Mouse (Mus musculus): Measurements from ENCODE around the gene Uvrag. TPM values are rescaled to one million over a fixed set of nuclear protein-coding genes. Genes with fewer than 3 reads are reported as not detected.

Gene Uvrag
- total RNA-seq, 2 experiments from 2014 or later = 6.6 to 8.5 TPM

DNA sequence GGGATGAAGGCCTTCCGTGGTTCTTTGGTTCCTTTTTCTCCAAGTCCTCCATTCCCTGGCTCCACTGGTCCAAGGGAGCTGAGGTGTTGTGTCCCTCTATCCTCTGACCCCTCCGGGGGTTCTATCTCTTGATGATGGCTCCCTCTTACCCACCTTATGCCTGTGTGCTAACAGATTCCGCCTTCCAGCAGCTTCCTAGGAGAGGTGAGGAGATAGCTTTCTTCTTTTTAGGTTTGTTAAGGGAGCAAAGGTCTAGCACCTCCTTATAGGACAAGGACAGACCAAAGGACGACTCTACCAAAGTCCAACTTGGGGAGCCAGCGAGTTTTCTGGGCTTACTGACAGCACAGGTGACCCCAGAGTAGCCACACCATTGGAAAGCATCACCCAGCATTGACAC, 181.7 kb downstream of the Uvrag start:
- ATAC-seq (replicated peaks; ENCODE audit: low FRiP score, poor library complexity, severe bottlenecking) = no peak

GRCm38 (mm10) chr7:98958172-98958571, 182.8 kb downstream of the Uvrag start:
- no peak for ATAC-seq (replicated peaks; ENCODE audit: low FRiP score, poor library complexity, severe bottlenecking)

- ATAC-seq (replicated peaks; ENCODE audit: low FRiP score, poor library complexity, severe bottlenecking) = no peak
Measured at GRCm38 (mm10) chr7:98957111-98957741, 183.7 kb downstream of the Uvrag start.

DNA sequence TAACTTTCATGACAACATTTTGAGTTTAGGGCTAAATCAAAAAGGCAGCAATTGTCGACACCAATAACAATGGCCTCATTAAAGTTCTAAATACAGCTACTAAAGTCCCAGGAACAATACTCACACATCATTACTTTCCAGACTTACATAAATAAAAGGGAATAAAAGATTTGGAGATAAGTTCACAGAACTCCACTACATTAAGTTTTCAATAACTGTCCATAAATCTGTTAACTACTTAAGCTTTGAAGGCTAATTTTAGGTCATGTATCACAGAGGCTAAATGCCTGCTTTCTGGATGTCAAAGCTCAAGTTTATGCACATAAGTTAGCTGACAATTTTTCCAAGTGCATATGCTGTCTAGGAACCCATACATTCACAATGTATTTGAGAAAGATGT, 184.3 kb downstream of the Uvrag start:
- ATAC-seq (replicated peaks; ENCODE audit: low FRiP score, poor library complexity, severe bottlenecking) = no peak

GRCm38 (mm10) chr7:98953649-98954048, 187.3 kb downstream of the Uvrag start:
- ATAC-seq (replicated peaks; ENCODE audit: low FRiP score, poor library complexity, severe bottlenecking) = no peak

DNA sequence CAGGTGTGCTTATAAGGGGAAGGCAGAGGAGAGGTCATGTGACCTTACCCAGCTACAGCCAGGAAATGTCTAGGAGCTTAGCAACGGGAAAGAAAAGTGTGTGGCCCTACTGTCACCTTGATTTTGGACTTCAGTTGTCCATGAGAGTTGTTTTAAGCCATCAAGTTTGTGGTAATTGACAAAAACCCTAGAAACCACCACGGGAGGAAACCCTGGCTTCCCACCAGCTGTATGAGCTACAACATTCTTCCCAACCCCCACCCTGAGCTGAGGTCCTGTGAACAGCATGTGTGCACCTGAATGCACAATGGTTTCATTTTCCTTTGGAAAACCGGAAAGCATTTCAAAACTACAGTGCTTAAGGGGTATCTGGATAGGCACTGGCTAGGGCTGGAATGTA, 196.0 kb downstream of the Uvrag start:
- no peak for ATAC-seq (replicated peaks; ENCODE audit: low FRiP score, poor library complexity, severe bottlenecking)

DNA sequence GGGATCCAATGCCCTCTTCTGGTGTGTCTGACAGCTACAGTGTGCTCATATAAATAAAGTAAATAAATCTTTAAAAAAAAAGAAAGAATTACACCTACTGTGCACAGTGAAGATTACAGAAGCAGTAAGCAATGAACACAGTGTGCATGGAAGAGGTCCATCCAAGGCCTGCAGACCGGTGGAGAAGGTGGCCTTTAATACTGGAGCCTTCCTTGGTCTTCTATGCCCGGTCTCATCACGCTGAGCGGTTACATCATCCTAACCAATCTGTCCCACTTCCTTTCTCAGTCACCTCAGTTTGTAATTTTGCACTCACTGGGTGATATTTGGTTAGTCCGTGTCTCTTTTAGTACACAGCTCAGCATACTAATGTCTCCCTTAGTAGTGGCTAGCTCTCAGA, 197.3 kb downstream of the Uvrag start:
- no peak for ATAC-seq (replicated peaks; ENCODE audit: low FRiP score, poor library complexity, severe bottlenecking)

- ATAC-seq (replicated peaks; ENCODE audit: low FRiP score, poor library complexity, severe bottlenecking) = no peak
Measured at GRCm38 (mm10) chr7:98942746-98943145, 198.2 kb downstream of the Uvrag start.

DNA sequence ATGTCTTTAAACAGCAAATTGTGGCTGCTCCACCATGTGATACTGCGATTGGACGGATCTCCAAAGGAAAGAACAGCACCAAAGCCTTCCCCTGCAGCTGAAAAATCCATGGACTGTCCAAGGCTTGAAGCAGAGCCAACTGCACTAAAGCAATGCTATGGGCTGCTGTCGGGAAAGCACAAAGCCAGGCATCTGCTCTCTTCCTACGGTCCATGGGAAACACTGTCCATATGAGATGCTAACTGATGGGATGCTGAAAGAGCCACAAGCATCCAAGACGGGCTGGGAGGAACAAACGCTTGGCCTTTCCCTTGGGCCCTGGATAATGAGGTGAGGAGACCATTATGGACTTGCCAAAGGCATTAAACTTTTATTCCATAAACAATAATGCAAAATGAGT, 201.7 kb downstream of the Uvrag start:
- ATAC-seq (replicated peaks; ENCODE audit: low FRiP score, poor library complexity, severe bottlenecking) = no peak

DNA sequence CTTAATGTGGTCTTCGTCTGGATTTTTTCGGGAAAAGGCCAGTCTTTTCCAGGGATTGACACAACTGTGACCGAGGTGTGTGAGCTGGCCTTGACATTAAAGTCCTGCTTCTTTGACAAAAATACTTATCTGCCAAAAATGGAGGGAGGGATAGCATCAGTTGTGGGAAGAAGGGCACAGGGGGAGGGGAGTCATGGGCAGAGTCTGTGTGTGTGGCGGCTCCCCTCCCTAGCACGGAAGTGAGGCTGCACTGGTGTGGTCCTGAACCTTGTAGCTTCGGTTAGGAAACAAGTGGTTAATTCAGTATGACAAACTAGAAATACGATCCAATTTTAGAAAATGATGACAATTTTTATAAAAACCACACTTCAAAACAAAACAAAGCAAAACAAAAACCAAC, 202.3 kb downstream of the Uvrag start:
- no peak for ATAC-seq (replicated peaks; ENCODE audit: low FRiP score, poor library complexity, severe bottlenecking)

GRCm38 (mm10) chr7:98937079-98937813, 203.7 kb downstream of the Uvrag start:
- no peak for ATAC-seq (replicated peaks; ENCODE audit: low FRiP score, poor library complexity, severe bottlenecking)

DNA sequence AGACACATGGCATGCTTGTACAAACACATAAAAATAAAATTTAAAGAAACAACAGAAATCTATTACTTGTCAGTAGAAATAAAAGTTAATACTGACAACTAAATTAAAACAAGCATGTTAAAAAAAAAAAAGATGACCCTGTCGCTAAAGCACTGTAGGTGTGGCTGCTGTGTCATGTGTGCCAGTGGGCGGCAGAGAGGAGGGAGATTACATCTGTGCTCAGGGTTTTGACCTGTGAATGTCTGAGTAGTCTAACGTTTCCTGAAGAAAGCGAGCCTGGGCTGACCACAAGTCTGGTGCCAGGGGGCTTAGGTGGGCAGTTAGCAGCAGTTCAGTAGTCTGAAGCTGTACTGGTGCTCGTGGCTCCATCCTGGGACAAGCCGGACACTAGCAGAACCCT, 205.2 kb downstream of the Uvrag start:
- no peak for ATAC-seq (replicated peaks; ENCODE audit: low FRiP score, poor library complexity, severe bottlenecking)

GRCm38 (mm10) chr7:98935193-98935592, 205.7 kb downstream of the Uvrag start:
- no peak for ATAC-seq (replicated peaks; ENCODE audit: low FRiP score, poor library complexity, severe bottlenecking)

- ATAC-seq (replicated peaks; ENCODE audit: low FRiP score, poor library complexity, severe bottlenecking) = no peak
Measured at GRCm38 (mm10) chr7:98928336-98929025, 212.5 kb downstream of the Uvrag start.

DNA sequence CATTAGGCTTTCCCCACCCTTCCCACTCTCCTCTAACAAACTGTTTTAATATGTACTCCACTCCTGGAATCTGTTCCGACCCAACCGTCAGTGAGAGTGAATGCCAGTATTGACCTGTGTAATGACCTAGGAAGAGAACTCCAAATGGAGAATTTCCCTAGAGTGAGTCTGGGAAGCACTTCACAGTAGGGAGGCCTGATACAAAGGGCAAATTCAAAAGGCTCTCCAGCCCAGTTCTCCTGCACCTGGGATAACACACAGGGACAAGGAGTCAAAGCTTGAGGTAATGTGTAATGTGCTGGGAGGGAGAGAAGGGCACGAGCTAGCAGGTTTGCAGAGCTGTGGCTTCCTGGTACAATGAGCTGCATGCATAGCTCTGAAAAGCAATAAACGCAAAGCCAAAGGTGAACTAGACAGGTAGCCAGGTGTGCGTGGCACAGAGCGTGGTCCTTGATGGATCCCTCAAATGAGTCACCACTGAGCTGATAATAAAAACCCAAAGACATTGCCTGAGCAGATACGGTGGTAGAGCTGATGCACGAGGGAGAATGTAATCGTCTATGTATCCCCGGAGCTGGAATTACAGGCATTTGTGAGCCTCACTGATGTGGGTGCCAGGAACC, 213.9 kb downstream of the Uvrag start:
- no peak for ATAC-seq (replicated peaks; ENCODE audit: low FRiP score, poor library complexity, severe bottlenecking)

GRCm38 (mm10) chr7:98924380-98924869, 216.5 kb downstream of the Uvrag start:
- ATAC-seq (replicated peaks; ENCODE audit: low FRiP score, poor library complexity, severe bottlenecking) = no peak

GRCm38 (mm10) chr7:98922984-98923383, 218.0 kb downstream of the Uvrag start:
- ATAC-seq (replicated peaks; ENCODE audit: low FRiP score, poor library complexity, severe bottlenecking) = no peak; the same call in 1 of the 2 replicates

DNA sequence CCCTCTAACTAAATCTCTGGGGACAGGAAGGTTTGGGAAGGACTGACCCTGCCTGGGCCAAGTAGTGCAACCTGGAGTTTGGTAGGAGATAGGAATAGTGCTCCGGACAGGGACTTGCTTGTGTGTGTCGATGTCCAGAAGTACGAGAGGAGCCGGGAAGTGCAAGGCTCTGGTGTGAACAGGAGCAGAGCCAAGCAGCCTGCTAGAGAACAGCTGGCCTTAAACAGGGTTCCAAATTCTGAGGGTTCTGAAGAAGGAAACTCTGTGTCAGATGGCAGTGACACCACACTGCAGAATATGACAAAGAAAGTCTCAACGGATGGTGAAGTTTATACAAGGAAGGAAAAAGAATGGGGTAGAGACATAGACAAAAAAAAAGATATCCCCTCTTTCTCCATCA, 223.5 kb downstream of the Uvrag start:
- ATAC-seq (replicated peaks; ENCODE audit: low FRiP score, poor library complexity, severe bottlenecking) = no peak

- ATAC-seq (replicated peaks; ENCODE audit: low FRiP score, poor library complexity, severe bottlenecking) = no peak
Measured at GRCm38 (mm10) chr7:98916581-98916980, 224.4 kb downstream of the Uvrag start.

GRCm38 (mm10) chr7:98912953-98913360, 228.0 kb downstream of the Uvrag start:
- no peak for ATAC-seq (replicated peaks; ENCODE audit: low FRiP score, poor library complexity, severe bottlenecking)
